ENCODE assay signal across 8 mouse cellular contexts in genomic region chr5:62765784-62766701, GRCm38 (mm10). TPM values are rescaled to one million over a fixed set of nuclear protein-coding genes. Genes with fewer than 3 reads are reported as not detected.
DNase-seq lines count a peak whose midpoint lies in the region; ATAC-seq and TF ChIP-seq lines count a peak whose summit lies in the region.

TSS of gene Arap2 (minus strand) at chr5:62766159.

- peak within 1 kb of the TSS; percentile 71 for H3K9ac ChIP-seq in forebrain, embryonic 14.5 days (ENCODE audit: low read length)
- H3K9ac ChIP-seq in neural tube, embryonic 13.5 days: peak within 1 kb of the TSS; percentile 74

- no peaks in the 10 kb centered on the region for H3K9me3 ChIP-seq in forebrain, embryonic 14.5 days (replicated peaks; ENCODE audit: control insufficient read depth, low read length)
- no peaks in the 10 kb centered on the region for H3K9me3 ChIP-seq in neural tube, embryonic 13.5 days

- H3K36me3 ChIP-seq in forebrain, embryonic 14.5 days (ENCODE audit: control insufficient read depth, insufficient read depth, low read length): no peaks in the 10 kb centered on the region
- H3K36me3 ChIP-seq in neural tube, embryonic 13.5 days: no peaks in the 10 kb centered on the region
- no peaks in the 10 kb centered on the region for H3K36me3 ChIP-seq in testis, adult 2 months (ENCODE audit: control insufficient read depth, insufficient read depth, low read length)

- H3K27me3 ChIP-seq in forebrain, embryonic 14.5 days (replicated peaks; ENCODE audit: control insufficient read depth, insufficient read depth, low read length): no peaks in the 10 kb centered on the region
- H3K27me3 ChIP-seq in neural tube, embryonic 13.5 days: peaks cover 4% of the 10 kb centered on the region; the same call in 1 of the 2 replicates
- no peaks in the 10 kb centered on the region; the same call in 1 of the 2 replicates for H3K27me3 ChIP-seq in testis, adult 2 months (ENCODE audit: control insufficient read depth, insufficient read depth, low read length)

- H3K27ac ChIP-seq in forebrain, embryonic 14.5 days (ENCODE audit: low read depth, low read length): no peak within 1 kb of the TSS
- no peak within 1 kb of the TSS for H3K27ac ChIP-seq in neural tube, embryonic 13.5 days (replicated peaks)
- peak within 1 kb of the TSS; percentile 40; the same call in 1 of the 2 replicates for H3K27ac ChIP-seq in testis, adult 2 months (ENCODE audit: control insufficient read depth, insufficient read depth, low read depth, low read length)

- no peak for TF ChIP-seq CTCF in testis, adult 2 months (IDR thresholded peaks at IDR 0.05; ENCODE audit: control insufficient read depth, insufficient read depth, insufficient replicate concordance, low read depth, low read length)

- under 1% methylated on average over 87 of the region's 106 CpGs for WGBS in forebrain, embryonic 14.5 days
- whole genome bisulfite sequencing in neural tube, embryonic 13.5 days: under 1% methylated on average over 96 of the region's 106 CpGs

- H3K4me1 ChIP-seq in forebrain, embryonic 14.5 days (ENCODE audit: control insufficient read depth, insufficient read depth, low read length): no peaks in the 10 kb centered on the region
- H3K4me1 ChIP-seq in neural tube, embryonic 13.5 days (replicated peaks): peaks cover 7% of the 10 kb centered on the region; the same call in 1 of the 2 replicates
- peaks cover 3% of the 10 kb centered on the region; the same call in 1 of the 2 replicates for H3K4me1 ChIP-seq in testis, adult 2 months (ENCODE audit: control insufficient read depth, insufficient read depth, low read length)

- H3K4me3 ChIP-seq in forebrain, embryonic 14.5 days (ENCODE audit: low read depth, low read length): peak within 1 kb of the TSS; percentile 69
- peak within 1 kb of the TSS; percentile 65 for H3K4me3 ChIP-seq in neural tube, embryonic 13.5 days
- H3K4me3 ChIP-seq in testis, adult 2 months (ENCODE audit: control insufficient read depth, low read depth, low read length): peak within 1 kb of the TSS; percentile 91

- DNase-seq in B cell, adult 2 months: peak; percentile 85 to 87
- peak; percentile 44 for DNase-seq in brain, adult 2 months (ENCODE audit: low read depth, low spot score)
- peak; percentile 23 for DNase-seq in forebrain, embryonic 14.5 days (ENCODE audit: low spot score)
- peak; percentile 65 to 70 for DNase-seq in heart, postnatal 10 days
- peak; percentile 78 to 90 for DNase-seq in kidney, postnatal 36 days
- peak; percentile 73 to 82 for DNase-seq in lung, adult 18-20 months

- TF ChIP-seq POLR2A in testis, adult 2 months (IDR thresholded peaks at IDR 0.05; ENCODE audit: control insufficient read depth, low read depth, low read length): no peak; the same call in 1 of the 2 replicates

- peak within 1 kb of the TSS; percentile 80 for H3K4me2 ChIP-seq in forebrain, embryonic 14.5 days (ENCODE audit: low read length)
- H3K4me2 ChIP-seq in neural tube, embryonic 13.5 days: peak within 1 kb of the TSS; percentile 79

- ATAC-seq in forebrain, embryonic 14.5 days: peak; percentile 90
- ATAC-seq in neural tube, embryonic 13.5 days (ENCODE audit: low read depth): peak; percentile 85

- intact Hi-C loops in heart, postnatal 10 days (cut with DNase I): no loop called here

RNA-seq across cellular contexts. Expression of gene Arap2, which starts in this region (rescaled TPM):
- 2.0 and 2.9 TPM in 2 replicates for polyA plus RNA-seq in forebrain, embryonic 14.5 days (2014; fragmentation: Nextera tagmentation; extraction: Ambion mirVana)
- 10 to 100 TPM in 1 of 2 experiments, 1 to 10 TPM in 1; 7.0 to 13.6 TPM for total RNA-seq in heart, postnatal 10 days (2021)
- 1.6 and 2.3 TPM in 2 replicates for polyA plus RNA-seq in neural tube, embryonic 13.5 days (2015; fragmentation: Nextera tagmentation; extraction: Ambion mirVana)
- 2.2 and 2.7 TPM in 2 replicates for polyA plus RNA-seq in testis, adult 2 months (2012; rRNA removed)

Comparison
In these comparisons a context has a peak if more than half of its experiments do, and no peak if none do; other contexts are left out.
1. DNase-seq: peak in every context shown above with its lines; median percentile 86 in B cell, adult 2 months; 84 in kidney, postnatal 36 days; 78 in lung, adult 18-20 months; 68 in heart, postnatal 10 days; 44 in brain, adult 2 months; 23 in forebrain, embryonic 14.5 days.